8 mouse cellular contexts compared by ENCODE assay signal in the genomic region with DNA sequence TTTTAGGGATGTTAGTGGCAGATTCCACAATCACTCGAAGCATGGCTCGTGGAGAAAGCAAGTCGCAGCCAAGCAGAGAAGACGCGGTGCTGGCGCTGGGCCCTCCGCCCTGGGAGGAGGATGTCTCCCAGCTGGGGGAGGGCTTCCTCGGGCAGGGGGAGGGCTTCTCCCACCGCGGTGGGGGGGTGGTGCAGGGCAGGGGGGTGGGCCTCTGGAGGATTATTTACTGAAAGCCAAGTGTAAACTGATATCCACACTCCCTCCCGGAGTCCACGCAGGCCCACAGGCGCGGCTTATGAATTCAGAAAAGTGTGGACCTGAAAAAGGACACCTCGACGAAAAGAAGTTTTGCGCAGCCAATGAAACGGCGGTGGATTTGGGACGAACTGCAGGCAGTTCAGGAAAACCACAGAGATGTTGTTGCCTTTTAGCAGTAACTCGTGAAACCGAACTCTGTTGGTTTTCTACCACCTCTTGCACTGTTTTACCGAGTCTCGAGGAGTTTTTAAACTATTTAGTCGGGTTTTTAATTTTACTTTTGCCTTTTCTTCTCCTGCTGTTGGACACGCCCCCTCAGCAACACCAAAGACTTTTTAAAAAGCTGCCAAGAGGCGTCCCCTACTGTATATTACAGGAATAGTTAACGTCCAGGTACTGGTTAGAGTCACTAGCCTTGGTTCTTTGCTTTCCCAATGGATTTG. TPM values are rescaled to one million over a fixed set of nuclear protein-coding genes. Genes with fewer than 3 reads are reported as not detected.
DNase-seq lines count a peak whose midpoint lies in the region; ATAC-seq lines count a peak whose summit lies in the region.

TSS of gene Myof (minus strand) at position 297 of the 701 bp plus-strand sequence.

- peaks cover 53% of the 10 kb centered on the region for H3K27me3 ChIP-seq in forebrain, embryonic 10.5 days (ENCODE audit: poor library complexity, severe bottlenecking)
- H3K27me3 ChIP-seq in stomach, embryonic 14.5 days (ENCODE audit: control insufficient read depth, insufficient read depth, low read length): no peaks in the 10 kb centered on the region

- H3K4me3 ChIP-seq in forebrain, embryonic 10.5 days: peak within 1 kb of the TSS; percentile 56
- peak within 1 kb of the TSS; percentile 39 for H3K4me3 ChIP-seq in stomach, embryonic 14.5 days (ENCODE audit: low read depth, low read length)

- under 1% methylated on average over 28 of the region's 28 CpGs for WGBS in forebrain, embryonic 10.5 days
- 0% methylated on average over 28 of the region's 28 CpGs for WGBS in stomach, embryonic 14.5 days

- DNase-seq in B cell, adult 2 months: peak; percentile 55 to 58
- peak; percentile 3 for DNase-seq in T-cell, adult 2 months (ENCODE audit: low spot score)
- DNase-seq in forebrain, embryonic 10.5 days (ENCODE audit: extremely low spot score, low spot score): peak; percentile 36
- peak; percentile 67 to 72 for DNase-seq in heart, postnatal 10 days
- peak; percentile 70 to 79 for DNase-seq in kidney, postnatal 25 days
- no peak for DNase-seq in cerebellum, adult 11-12 months

- H3K9me3 ChIP-seq in forebrain, embryonic 10.5 days: peaks cover 7% of the 10 kb centered on the region; the same call in 1 of the 2 replicates
- H3K9me3 ChIP-seq in stomach, embryonic 14.5 days (ENCODE audit: control insufficient read depth, low read depth, low read length): no peaks in the 10 kb centered on the region

- peak within 1 kb of the TSS; percentile 5; the same call in 1 of the 2 replicates for H3K27ac ChIP-seq in forebrain, embryonic 10.5 days
- peak within 1 kb of the TSS; percentile 82 for H3K27ac ChIP-seq in stomach, embryonic 14.5 days (ENCODE audit: low read length)

- intact Hi-C loops in heart, postnatal 10 days (cut with DNase I): loop anchor here (1.0 to 10.0 kb wide), 3 partner anchors 41 to 339 kb away; no protein-coding TSS in a partner anchor

- peaks cover 18% of the 10 kb centered on the region for H3K4me1 ChIP-seq in forebrain, embryonic 10.5 days
- peaks cover 7% of the 10 kb centered on the region; the same call in 1 of the 2 replicates for H3K4me1 ChIP-seq in stomach, embryonic 14.5 days (ENCODE audit: control insufficient read depth, insufficient read depth, low read length)

- H3K9ac ChIP-seq in stomach, embryonic 14.5 days (replicated peaks; ENCODE audit: low read depth, low read length): peak within 1 kb of the TSS; percentile 45

- ATAC-seq in megakaryocyte, adult 5-6 weeks (ENCODE audit: poor library complexity, severe bottlenecking): peak; percentile 69
- peak; percentile 82; the same call in 1 of the 2 replicates for ATAC-seq in stomach, embryonic 14.5 days (ENCODE audit: insufficient number of reproducible peaks, insufficient read depth, low FRiP score, low read depth)

- H3K4me2 ChIP-seq in stomach, embryonic 14.5 days (replicated peaks; ENCODE audit: low read depth, low read length): peak within 1 kb of the TSS; percentile 65

- no peaks in the 10 kb centered on the region for H3K36me3 ChIP-seq in forebrain, embryonic 10.5 days (replicated peaks)
- no peaks in the 10 kb centered on the region for H3K36me3 ChIP-seq in stomach, embryonic 14.5 days (ENCODE audit: control insufficient read depth, insufficient read depth, low read length)

RNA-seq across cellular contexts. Expression of gene Myof, which starts in this region (rescaled TPM):
- polyA plus RNA-seq in forebrain, embryonic 10.5 days (2016; fragmentation: Nextera tagmentation; extraction: Ambion mirVana): 1.9 and 2.3 TPM in 2 replicates
- total RNA-seq in heart, postnatal 10 days (2021): 10 to 100 TPM; 14.9 to 15.7 TPM
- 11.1 and 12.2 TPM in 2 replicates for total RNA-seq in megakaryocyte, adult 5-6 weeks (2015)
- total RNA-seq in megakaryocyte, adult 5-6 weeks (2017): 6.0 and 9.0 TPM in 2 replicates
- 22.7 and 25.1 TPM in 2 replicates for polyA plus RNA-seq in stomach, embryonic 14.5 days (2014; fragmentation: Nextera tagmentation; extraction: Ambion mirVana)
